Mouse (Mus musculus) embryonic facial prominence, embryonic 11.5 days (tissue): Measurements from ENCODE around the gene Mpeg1. TPM values are rescaled to one million over a fixed set of nuclear protein-coding genes. Genes with fewer than 3 reads are reported as not detected.

Source experiments
- polyA plus RNA-seq: library from polyadenylated mRNA; unstranded; fragments of >200 nt; fragmentation: Nextera tagmentation; extraction: Ambion mirVana; gene quantifications from 2 replicates; pipeline ENCODE4 v1.2.1, GENCODE M21; 2014

Mpeg1 gene
- polyA plus RNA-seq, 1 experiment from 2014 or later, result 0.39 TPM

Other genes starting within 250 kb of the Mpeg1 start
- gene Olfr1432, start 228.2 kb upstream of the Mpeg1 start, polyA plus RNA-seq, result not detected in 2 replicates
- gene Olfr262, start 219.1 kb upstream of the Mpeg1 start, polyA plus RNA-seq, result not detected in 2 replicates
- gene Olfr235, start 199.7 kb upstream of the Mpeg1 start, polyA plus RNA-seq, result not detected in 2 replicates
- not detected in 2 replicates for gene Olfr1434, start 180.9 kb upstream of the Mpeg1 start, polyA plus RNA-seq
- not detected in 2 replicates for gene Olfr1436, start 161.6 kb upstream of the Mpeg1 start, polyA plus RNA-seq
- gene Olfr1437, start 135.7 kb upstream of the Mpeg1 start, polyA plus RNA-seq, result not detected in 2 replicates
- not detected in 2 replicates for gene Olfr1438-ps1, start 124.9 kb upstream of the Mpeg1 start, polyA plus RNA-seq
- not detected in 2 replicates for gene Olfr1440, start 73.5 kb upstream of the Mpeg1 start, polyA plus RNA-seq
- not detected in 2 replicates for gene Olfr1441, start 43.3 kb upstream of the Mpeg1 start, polyA plus RNA-seq
- gene Pfpl, start 32.9 kb upstream of the Mpeg1 start, polyA plus RNA-seq, result not detected in 2 replicates
- 14.0 and 14.4 TPM in 2 replicates for gene Dtx4, start 40.7 kb downstream of the Mpeg1 start, polyA plus RNA-seq
- gene Fam111a, start 85.0 kb downstream of the Mpeg1 start, polyA plus RNA-seq, result 29.4 and 33.4 TPM in 2 replicates
- gene Gm4952, start 139.2 kb downstream of the Mpeg1 start, polyA plus RNA-seq, result 0.13 and 0.18 TPM in 2 replicates
- not detected in 2 replicates for gene Glyat, start 172.5 kb downstream of the Mpeg1 start, polyA plus RNA-seq
- gene Olfr1442, start 209.7 kb downstream of the Mpeg1 start, polyA plus RNA-seq, result not detected in 2 replicates
- not detected in 2 replicates for gene Olfr1443, start 217.3 kb downstream of the Mpeg1 start, polyA plus RNA-seq
- not detected in 2 replicates for gene Keg1, start 235.0 kb downstream of the Mpeg1 start, polyA plus RNA-seq